Mouse (Mus musculus): ENCODE data around the gene Tmem140. TPM values are rescaled to one million over a fixed set of nuclear protein-coding genes. Genes with fewer than 3 reads are reported as not detected.

Gene Tmem140
- polyA plus RNA-seq, 1 experiment from 2014 or later: 0.86 TPM

DNA sequence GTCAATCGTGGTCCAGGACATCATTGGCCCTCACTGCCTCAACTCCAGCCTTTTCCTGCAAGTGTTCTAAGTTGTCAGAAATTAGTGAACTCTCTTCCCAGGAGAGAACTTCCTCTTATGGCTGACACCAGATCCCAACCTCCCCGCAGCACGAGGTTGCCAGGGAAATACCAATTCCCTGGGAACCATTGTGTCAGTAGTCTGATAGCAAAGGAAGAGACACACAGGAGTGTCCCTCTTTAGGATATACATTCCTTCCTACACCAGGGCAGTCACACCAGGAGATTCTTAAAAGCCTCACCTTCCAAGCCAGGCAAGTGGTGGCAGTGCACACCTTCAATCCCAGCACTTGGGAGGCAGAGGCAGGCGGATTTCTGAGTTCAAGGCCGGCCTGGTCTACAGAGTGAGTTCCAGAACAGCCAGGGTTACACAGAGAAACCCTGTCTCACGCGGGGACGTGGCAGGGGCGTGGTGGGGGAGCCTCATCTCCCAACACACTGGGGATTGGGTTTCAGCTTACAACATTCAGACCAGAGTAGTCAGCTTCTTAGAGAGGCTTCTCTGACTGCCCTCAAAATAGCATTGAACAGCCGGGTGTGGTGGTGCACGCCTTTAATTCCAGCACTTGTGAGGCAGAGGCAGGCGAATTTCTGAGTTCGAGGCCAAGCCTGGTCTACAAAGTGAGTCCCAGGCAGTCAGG lies 50.5 kb downstream of the Tmem140 start:
- no peak overlapping the region for H3K4me2 ChIP-seq (ENCODE audit: low read depth, low read length)
- no peaks in the 10 kb centered on the region for H3K9me3 ChIP-seq (ENCODE audit: control insufficient read depth, low read length)
- H3K27me3 ChIP-seq (ENCODE audit: control insufficient read depth, insufficient read depth, low read length): no peaks in the 10 kb centered on the region
- no peak overlapping the region for H3K9ac ChIP-seq (replicated peaks; ENCODE audit: low read depth, low read length)
- no peak overlapping the region for H3K27ac ChIP-seq (ENCODE audit: low read depth, low read length)
- 86% methylated on average over 13 of the region's 13 CpGs for WGBS
- H3K36me3 ChIP-seq (ENCODE audit: control insufficient read depth, insufficient read depth, low read length): no peaks in the 10 kb centered on the region
- H3K4me1 ChIP-seq (ENCODE audit: control insufficient read depth, insufficient read depth, low read length): peaks cover 8% of the 10 kb centered on the region
- no peak overlapping the region for H3K4me3 ChIP-seq (ENCODE audit: low read depth, low read length)
- ATAC-seq (ENCODE audit: low read depth): no peak

- Histone ChIP-seq H3K9me3 (ENCODE audit: control insufficient read depth, low read length) (no peaks in the 10 kb centered on the region), H3K36me3 (ENCODE audit: control insufficient read depth, insufficient read depth, low read length) (no peaks in the 10 kb centered on the region), H3K4me2 (ENCODE audit: low read depth, low read length) (no peak overlapping the region), H3K4me3 (ENCODE audit: low read depth, low read length) (no peak overlapping the region), H3K27ac (ENCODE audit: low read depth, low read length) (no peak overlapping the region), H3K27me3 (ENCODE audit: control insufficient read depth, insufficient read depth, low read length) (no peaks in the 10 kb centered on the region), H3K4me1 (ENCODE audit: control insufficient read depth, insufficient read depth, low read length) (peaks cover 5% of the 10 kb centered on the region), H3K9ac (replicated peaks; ENCODE audit: low read depth, low read length) (no peak overlapping the region)
- no peak for ATAC-seq (ENCODE audit: low read depth)
- 87% methylated on average over 3 of the region's 3 CpGs for WGBS
Observed at GRCm38 (mm10) chr6:34914462-34914861, 51.5 kb downstream of the Tmem140 start.

DNA sequence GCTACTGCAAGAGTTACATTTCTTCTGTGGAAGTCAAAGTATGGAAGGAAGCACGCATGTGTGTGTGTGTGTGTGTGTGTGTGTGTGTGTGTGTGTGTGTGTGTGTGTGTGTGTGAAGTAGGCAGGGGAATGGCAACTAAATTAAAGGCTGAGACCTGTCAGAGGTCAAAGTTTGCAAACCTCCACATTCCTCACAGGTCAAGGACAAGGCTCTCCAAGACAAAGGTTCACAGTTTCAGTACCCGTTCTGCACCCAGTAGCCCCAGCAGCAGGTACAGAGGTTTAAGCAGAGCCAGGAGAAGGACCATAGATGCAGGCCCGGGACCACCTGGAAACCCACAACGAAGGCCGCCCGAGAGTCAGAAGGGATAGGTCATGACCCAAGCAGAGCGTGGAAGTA lies 56.2 kb downstream of the Tmem140 start:
- H3K4me2 ChIP-seq (ENCODE audit: low read depth, low read length): no peak overlapping the region
- ATAC-seq (ENCODE audit: low read depth): no peak
- no peak overlapping the region for H3K4me3 ChIP-seq (ENCODE audit: low read depth, low read length)
- H3K4me1 ChIP-seq (ENCODE audit: control insufficient read depth, insufficient read depth, low read length): no peaks in the 10 kb centered on the region
- no peak overlapping the region for H3K9ac ChIP-seq (replicated peaks; ENCODE audit: low read depth, low read length)
- H3K9me3 ChIP-seq (ENCODE audit: control insufficient read depth, low read length): no peaks in the 10 kb centered on the region
- H3K27me3 ChIP-seq (ENCODE audit: control insufficient read depth, insufficient read depth, low read length): no peaks in the 10 kb centered on the region
- H3K27ac ChIP-seq (ENCODE audit: low read depth, low read length): no peak overlapping the region
- H3K36me3 ChIP-seq (ENCODE audit: control insufficient read depth, insufficient read depth, low read length): no peaks in the 10 kb centered on the region
- 90% methylated on average over 7 of the region's 7 CpGs for WGBS

- Histone ChIP-seq H3K27ac (ENCODE audit: low read depth, low read length) (no peak within 1 kb of the TSS), H3K4me3 (ENCODE audit: low read depth, low read length) (no peak within 1 kb of the TSS), H3K4me2 (ENCODE audit: low read depth, low read length) (no peak within 1 kb of the TSS), H3K27me3 (ENCODE audit: control insufficient read depth, insufficient read depth, low read length) (no peaks in the 10 kb centered on the region), H3K36me3 (ENCODE audit: control insufficient read depth, insufficient read depth, low read length) (no peaks in the 10 kb centered on the region), H3K9me3 (ENCODE audit: control insufficient read depth, low read length) (no peaks in the 10 kb centered on the region), H3K9ac (replicated peaks; ENCODE audit: low read depth, low read length) (no peak within 1 kb of the TSS), H3K4me1 (ENCODE audit: control insufficient read depth, insufficient read depth, low read length) (no peaks in the 10 kb centered on the region)
- WGBS: 48% methylated on average over 10 of the region's 10 CpGs
- ATAC-seq (ENCODE audit: low read depth): no peak
Observed at GRCm38 (mm10) chr6:34919956-34920355, 57.0 kb downstream of the Tmem140 start, which contains the start of gene Stra8. Gene Stra8, plus strand, starts transcription at chr6:34920163.

DNA sequence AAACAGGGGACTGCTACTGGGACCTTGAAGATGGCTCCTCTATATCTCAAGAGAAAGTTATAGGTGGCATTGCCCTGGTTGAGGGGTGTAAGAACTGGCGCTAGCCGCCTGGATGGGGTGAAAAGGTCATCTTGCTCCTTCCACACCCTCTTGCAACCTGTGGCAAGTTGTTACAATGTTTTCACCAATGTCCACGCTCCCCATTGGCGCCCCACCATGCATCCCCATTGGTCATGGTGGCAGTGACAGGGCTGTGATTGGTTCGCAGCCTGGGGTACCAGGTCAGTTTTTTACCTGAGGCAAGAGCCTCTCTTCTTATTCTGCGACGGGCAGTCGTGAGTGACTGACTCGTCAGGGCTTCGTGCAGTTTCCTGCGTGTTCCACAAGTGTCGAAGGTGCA lies 57.7 kb downstream of the Tmem140 start:
- no peak for ATAC-seq (ENCODE audit: low read depth)
- WGBS: 94% methylated on average over 12 of the region's 12 CpGs
- Histone ChIP-seq H3K9me3 (ENCODE audit: control insufficient read depth, low read length) (no peaks in the 10 kb centered on the region), H3K4me1 (ENCODE audit: control insufficient read depth, insufficient read depth, low read length) (no peaks in the 10 kb centered on the region), H3K36me3 (ENCODE audit: control insufficient read depth, insufficient read depth, low read length) (no peaks in the 10 kb centered on the region), H3K4me2 (ENCODE audit: low read depth, low read length) (no peak overlapping the region), H3K4me3 (ENCODE audit: low read depth, low read length) (no peak overlapping the region), H3K27me3 (ENCODE audit: control insufficient read depth, insufficient read depth, low read length) (no peaks in the 10 kb centered on the region), H3K27ac (ENCODE audit: low read depth, low read length) (no peak overlapping the region), H3K9ac (replicated peaks; ENCODE audit: low read depth, low read length) (no peak overlapping the region)

- no peak overlapping the region for H3K9ac ChIP-seq (replicated peaks; ENCODE audit: low read depth, low read length)
- no peak overlapping the region for H3K4me3 ChIP-seq (ENCODE audit: low read depth, low read length)
- no peak overlapping the region for H3K27ac ChIP-seq (ENCODE audit: low read depth, low read length)
- H3K9me3 ChIP-seq (ENCODE audit: control insufficient read depth, low read length): no peaks in the 10 kb centered on the region
- no peak overlapping the region for H3K4me2 ChIP-seq (ENCODE audit: low read depth, low read length)
- no peaks in the 10 kb centered on the region for H3K4me1 ChIP-seq (ENCODE audit: control insufficient read depth, insufficient read depth, low read length)
- no peak; the same call in 1 of the 2 replicates for ATAC-seq (ENCODE audit: low read depth)
- 69% methylated on average over 14 of the region's 14 CpGs for WGBS
- H3K36me3 ChIP-seq (ENCODE audit: control insufficient read depth, insufficient read depth, low read length): no peaks in the 10 kb centered on the region
- no peaks in the 10 kb centered on the region for H3K27me3 ChIP-seq (ENCODE audit: control insufficient read depth, insufficient read depth, low read length)
Observed at GRCm38 (mm10) chr6:34921941-34922340, 59.0 kb downstream of the Tmem140 start.

Other genes starting within 250 kb of the Tmem140 start
- gene Agbl3, start 82.7 kb upstream of the Tmem140 start, polyA plus RNA-seq (2014; fragmentation: Nextera tagmentation; extraction: Ambion mirVana): 12.7 and 15.2 TPM in 2 replicates
- gene Cyren, start 14.9 kb downstream of the Tmem140 start, polyA plus RNA-seq (2014; fragmentation: Nextera tagmentation; extraction: Ambion mirVana): 6.0 and 7.4 TPM in 2 replicates
- 15.9 and 18.3 TPM in 2 replicates for gene Wdr91, start 47.7 kb downstream of the Tmem140 start, polyA plus RNA-seq (2014; fragmentation: Nextera tagmentation; extraction: Ambion mirVana)
- not detected in 2 replicates for gene Stra8, start 57.0 kb downstream of the Tmem140 start, polyA plus RNA-seq (2014; fragmentation: Nextera tagmentation; extraction: Ambion mirVana)
- 0.32 and 1.1 TPM in 2 replicates for gene Slc23a4, start 125.3 kb downstream of the Tmem140 start, polyA plus RNA-seq (2014; fragmentation: Nextera tagmentation; extraction: Ambion mirVana)